Mouse (Mus musculus): Measurements from ENCODE around the gene Nosip. TPM values are rescaled to one million over a fixed set of nuclear protein-coding genes. Genes with fewer than 3 reads are reported as not detected.

The Nosip gene
- total RNA-seq, 2 experiments from 2014 or later = 59.7 to 63.7 TPM

GRCm38 (mm10) chr7:45030857-45031256 lies 31.4 kb upstream of the Nosip start:
- DNase-seq (ENCODE audit: low spot score in 2 of 2) = no peak
- intact Hi-C loops (cut with DNase I) = no loop called here

DNA sequence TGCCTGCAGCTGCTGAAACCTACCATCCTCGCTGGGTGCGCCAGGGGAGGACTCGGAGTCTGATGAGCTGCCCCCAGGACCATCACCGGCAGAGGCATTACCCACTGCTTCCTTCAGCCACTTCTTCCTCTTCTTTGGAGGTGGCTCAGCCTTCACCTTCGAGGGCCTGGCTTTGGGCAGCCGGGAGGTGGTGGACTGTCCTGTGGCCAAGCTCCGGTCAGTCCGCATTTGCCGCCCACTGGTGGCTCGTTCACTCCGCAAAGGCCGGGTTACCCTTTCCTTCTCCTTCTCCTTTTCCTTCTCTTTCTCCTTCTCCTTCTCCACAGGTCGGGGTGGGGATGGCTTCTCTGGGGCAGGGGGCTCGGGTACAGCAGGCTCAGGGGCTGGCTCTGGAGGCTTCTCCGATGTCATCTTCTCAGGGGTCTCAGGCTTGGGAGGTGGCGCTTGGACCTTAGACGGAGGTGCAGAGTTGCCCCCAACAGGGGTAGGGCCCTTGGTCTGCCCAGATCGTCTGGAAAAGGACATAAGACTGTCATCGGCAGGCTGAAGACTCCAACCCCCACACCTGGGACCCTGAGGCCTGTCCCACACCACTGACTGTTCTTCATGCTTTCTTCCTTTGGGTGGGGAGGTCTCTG lies 28.4 kb upstream of the Nosip start:
- no peak for DNase-seq (ENCODE audit: low spot score in 2 of 2)
- intact Hi-C loops (cut with DNase I) = no loop called here

GRCm38 (mm10) chr7:45035631-45036030 lies 26.6 kb upstream of the Nosip start:
- no peak for DNase-seq (ENCODE audit: low spot score in 2 of 2)
- intact Hi-C loops (cut with DNase I) = no loop called here

DNA sequence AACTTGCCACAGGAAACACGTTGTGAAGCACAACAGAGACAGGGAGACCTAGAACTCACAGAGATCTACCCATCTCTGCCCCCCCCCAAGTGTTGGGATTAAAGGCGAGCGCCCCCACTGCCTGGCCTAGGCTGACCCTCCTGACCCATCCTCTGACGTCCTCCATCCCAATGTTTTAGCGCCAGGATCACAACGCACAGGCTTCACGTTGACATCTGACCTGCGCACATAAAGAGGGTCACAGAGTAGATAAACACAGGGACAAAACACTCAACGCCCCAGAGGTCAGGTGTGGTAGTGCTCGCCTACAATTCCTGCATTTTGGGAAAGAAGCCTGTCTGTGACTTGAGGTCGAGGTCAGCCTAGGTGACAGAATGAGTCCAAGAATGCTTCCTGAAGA lies 25.5 kb upstream of the Nosip start:
- no peak for DNase-seq (ENCODE audit: low spot score in 2 of 2)
- intact Hi-C loops (cut with DNase I) = no loop called here

DNA sequence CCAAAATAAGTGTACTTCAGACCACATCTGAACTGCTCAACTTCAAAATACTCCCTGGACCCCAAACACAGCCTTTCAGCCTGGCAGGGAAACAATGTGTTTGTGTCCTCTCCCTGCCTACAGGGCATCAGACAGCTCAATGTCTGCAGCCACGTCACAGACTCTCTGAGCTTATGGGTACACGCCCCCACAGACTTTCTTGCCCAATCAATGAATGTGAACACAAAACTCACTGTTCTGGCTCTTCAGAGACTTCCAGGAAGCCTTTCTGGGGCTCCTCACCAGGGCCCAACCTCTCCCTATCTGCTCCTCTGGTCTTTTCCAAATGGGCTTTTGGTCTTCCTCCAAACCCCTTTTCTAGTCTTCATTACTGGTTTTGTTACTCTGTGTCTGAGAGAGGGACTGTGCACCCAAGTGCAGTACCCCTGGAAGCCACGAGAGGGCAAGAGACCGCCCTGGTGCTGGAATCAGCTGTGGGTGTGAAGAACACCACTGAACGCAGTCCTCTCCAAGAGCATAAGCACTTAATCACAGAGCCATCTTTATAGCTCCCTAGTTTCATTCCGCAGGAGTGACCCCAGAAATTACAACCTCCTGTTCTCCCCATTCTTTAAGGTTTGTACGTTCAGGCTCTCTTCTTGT lies 24.4 kb upstream of the Nosip start:
- intact Hi-C loops (cut with DNase I) = no loop called here
- DNase-seq (ENCODE audit: low spot score in 2 of 2) = no peak

- no peak for DNase-seq (ENCODE audit: low spot score in 2 of 2)
- intact Hi-C loops (cut with DNase I) = no loop called here
Measured at GRCm38 (mm10) chr7:45038411-45038810, 23.8 kb upstream of the Nosip start.

DNA sequence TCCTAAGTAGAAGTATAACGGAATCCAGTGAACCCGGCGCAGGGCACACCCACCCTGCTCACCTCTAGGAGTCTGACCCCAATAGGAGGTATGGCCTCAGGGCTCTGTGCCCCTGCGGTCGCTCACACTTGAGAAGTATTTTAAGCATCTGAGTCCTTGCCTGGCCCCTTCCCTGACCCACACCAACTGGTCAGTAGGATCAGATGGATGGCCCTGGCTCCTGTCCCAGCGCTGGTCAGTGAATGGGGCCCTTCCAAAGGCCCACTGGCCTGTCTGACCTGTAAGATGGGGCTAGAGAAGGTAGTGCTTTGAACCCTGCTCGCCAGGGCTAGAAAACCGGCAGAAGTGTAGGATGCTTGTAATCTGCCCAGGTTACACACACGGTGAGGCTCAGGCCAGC lies 21.4 kb upstream of the Nosip start:
- intact Hi-C loops (cut with DNase I) = no loop called here
- no peak for DNase-seq (ENCODE audit: low spot score in 2 of 2)

GRCm38 (mm10) chr7:45043307-45043706 lies 18.9 kb upstream of the Nosip start:
- intact Hi-C loops (cut with DNase I) = no loop called here
- no peak for DNase-seq (ENCODE audit: low spot score in 2 of 2)

- DNase-seq (ENCODE audit: low spot score in 2 of 2) = no peak
- intact Hi-C loops (cut with DNase I) = no loop called here
Measured at GRCm38 (mm10) chr7:45045741-45046140, 16.5 kb upstream of the Nosip start.

DNA sequence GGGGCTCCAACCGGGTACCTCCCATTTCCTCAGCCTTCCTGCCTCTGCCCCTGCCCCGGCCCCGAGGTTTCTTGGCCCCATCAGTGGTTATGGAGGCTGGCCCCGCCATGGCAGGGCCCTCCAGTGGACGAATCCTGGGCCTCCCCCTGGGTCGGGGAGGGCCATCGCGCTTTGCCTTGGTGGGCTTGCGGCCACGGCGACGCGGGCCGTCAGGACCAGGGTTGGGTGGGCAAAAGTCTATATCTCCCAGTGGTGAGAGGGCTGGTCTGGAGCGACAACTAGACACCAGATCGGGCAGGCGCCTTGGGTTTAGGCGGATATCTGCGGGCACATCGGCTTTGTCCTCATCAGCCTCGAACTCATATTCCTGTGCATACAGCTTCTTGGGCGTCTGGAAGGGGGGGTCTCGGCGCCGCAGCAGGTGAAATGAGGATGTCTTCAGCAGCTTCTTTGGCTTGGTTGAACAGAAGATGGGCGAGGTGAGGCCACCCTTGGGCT lies 15.3 kb upstream of the Nosip start:
- no peak for DNase-seq (ENCODE audit: low spot score in 2 of 2)
- intact Hi-C loops (cut with DNase I) = no loop called here

DNA sequence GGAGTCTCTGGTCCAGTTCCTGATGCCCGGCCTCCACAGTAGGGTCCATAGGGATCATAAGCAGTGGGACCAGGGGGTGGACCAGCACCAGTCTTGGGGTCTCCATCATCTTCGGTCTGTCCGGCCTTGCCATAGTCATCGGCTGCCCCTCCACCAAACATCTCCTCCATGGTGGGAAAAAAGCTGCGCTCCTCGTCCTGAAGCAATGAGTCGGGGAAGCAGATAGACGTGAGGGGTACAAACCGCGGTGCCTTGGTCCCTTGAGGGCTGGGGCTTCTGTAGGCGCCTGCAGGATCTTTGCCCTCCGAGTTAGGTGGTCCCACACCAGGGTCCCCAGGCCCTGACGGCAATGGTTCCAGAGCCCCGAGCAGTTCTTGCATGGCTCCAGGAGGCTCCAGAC lies 14.7 kb upstream of the Nosip start:
- intact Hi-C loops (cut with DNase I) = no loop called here
- DNase-seq (ENCODE audit: low spot score in 2 of 2) = no peak

DNA sequence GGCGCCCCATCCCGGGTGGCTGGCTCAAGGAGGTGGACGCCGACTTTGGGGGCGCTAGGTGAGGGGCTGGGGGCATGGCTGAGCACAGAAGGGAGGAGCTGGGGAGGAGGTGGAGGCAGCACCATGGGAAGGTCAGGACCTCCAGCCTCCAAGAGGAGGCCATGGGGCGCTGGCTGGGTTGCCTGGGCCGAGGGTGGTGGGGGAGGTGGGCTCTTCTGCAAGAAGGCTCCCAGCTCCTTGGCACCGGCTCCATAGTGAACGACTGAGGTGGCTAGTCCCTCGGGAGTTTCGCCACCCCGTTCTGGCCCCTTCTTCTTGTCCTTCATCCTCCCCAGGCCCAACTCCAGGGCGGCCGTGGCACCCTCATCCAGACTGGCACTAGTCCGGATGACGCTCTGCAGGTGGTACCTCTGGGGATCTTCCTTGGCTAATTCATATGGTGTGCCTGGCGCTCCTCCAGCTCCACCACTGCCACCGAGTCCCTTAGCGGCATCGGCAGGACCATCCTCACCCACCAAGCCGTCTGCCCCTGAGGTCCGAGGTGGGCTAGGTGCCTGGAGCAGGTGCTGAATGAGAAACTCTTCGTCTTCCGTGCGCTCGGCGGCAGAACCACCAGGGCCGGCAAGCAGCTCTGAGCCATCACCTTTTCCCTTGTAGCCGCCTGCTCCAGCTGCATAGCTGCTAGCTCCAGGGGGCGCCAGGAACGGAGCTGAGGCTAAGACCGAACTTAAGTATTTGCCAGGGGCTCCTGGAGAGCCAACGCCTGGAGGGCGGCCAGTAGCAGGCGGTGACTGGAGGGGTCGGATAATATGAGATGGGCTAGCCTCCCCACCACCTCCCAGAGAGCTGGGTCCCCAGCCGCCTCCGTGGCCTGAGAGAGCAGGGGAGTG lies 14.0 kb upstream of the Nosip start:
- DNase-seq (ENCODE audit: low spot score in 2 of 2) = no peak
- intact Hi-C loops (cut with DNase I) = no loop called here

GRCm38 (mm10) chr7:45048923-45049657 lies 13.1 kb upstream of the Nosip start:
- no peak for DNase-seq (ENCODE audit: low spot score in 2 of 2)
- intact Hi-C loops (cut with DNase I) = no loop called here

DNA sequence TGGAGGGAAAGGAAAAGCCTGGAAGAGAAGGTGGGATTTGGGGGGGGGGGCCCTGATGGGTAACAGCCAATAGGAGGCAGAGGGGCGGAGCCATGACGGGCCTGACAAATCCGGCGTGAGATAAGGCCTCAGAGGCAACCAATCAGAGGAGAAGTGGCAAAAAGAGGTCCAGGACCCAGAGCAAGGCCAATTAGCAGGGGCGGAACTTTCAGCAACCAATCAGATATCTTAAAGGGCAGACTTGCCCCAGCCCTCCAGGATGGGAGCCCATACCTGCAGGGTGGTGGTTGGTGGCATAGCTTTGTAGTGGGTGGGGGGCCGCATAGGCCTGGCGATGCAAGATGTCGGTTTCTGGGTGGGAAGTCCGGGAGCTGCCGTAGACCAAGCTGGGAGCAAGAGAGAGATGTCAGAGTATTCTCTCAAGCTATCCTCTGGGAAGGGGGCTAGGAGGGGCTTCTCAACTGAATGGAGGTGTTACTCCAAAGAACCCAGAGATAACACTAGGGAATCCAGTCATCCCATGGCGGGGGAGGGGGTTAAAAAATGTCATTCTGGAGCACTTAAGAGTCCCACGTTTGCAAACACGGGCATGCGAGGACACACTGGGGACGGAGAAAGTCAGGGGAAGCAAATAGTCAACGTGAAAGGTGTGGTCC lies 11.2 kb upstream of the Nosip start:
- intact Hi-C loops (cut with DNase I) = loop anchor here (5.0 kb wide), 2 partner anchors 34 to 69 kb away; partner anchors contain the start of genes Rras and Scaf1
- DNase-seq (ENCODE audit: low spot score in 2 of 2) = peak; percentile 56 to 62

GRCm38 (mm10) chr7:45051601-45051974 lies 10.6 kb upstream of the Nosip start:
- intact Hi-C loops (cut with DNase I) = loop anchor here (5.0 kb wide), 2 partner anchors 34 to 69 kb away; partner anchors contain the start of genes Rras and Scaf1
- no peak for DNase-seq (ENCODE audit: low spot score in 2 of 2)

GRCm38 (mm10) chr7:45052181-45052861 lies 9.9 kb upstream of the Nosip start:
- intact Hi-C loops (cut with DNase I) = loop anchor here (5.0 kb wide), 2 partner anchors 35 to 70 kb away; partner anchors contain the start of genes Rras and Scaf1
- peak; percentile 55 to 62 for DNase-seq (ENCODE audit: low spot score in 2 of 2)

DNA sequence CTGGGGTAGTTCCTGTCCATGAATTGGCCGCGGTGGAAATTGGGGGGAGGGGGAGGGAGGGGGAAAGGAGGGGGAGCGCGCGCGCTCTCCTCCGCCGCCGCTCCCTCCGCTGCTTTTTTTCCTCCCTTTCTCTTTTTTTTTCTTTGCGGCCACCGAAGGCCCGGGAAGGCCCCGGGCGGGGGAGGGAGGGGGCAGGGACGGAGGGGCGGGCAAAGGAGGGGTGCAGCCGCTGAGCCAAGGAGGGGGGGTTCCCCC lies 9.4 kb upstream of the Nosip start, which contains the start of gene Prr12:
TSS of gene Prr12 (minus strand) at position 20 of the 255 bp plus-strand sequence.
- intact Hi-C loops (cut with DNase I) = loop anchor here (5.0 kb wide), 2 partner anchors 35 to 70 kb away; partner anchors contain the start of genes Rras and Scaf1
- no peak for DNase-seq (ENCODE audit: low spot score in 2 of 2)

GRCm38 (mm10) chr7:45053117-45053930 lies 8.9 kb upstream of the Nosip start:
- DNase-seq (ENCODE audit: low spot score in 2 of 2) = peak; percentile 78 to 81
- intact Hi-C loops (cut with DNase I) = loop anchor here (5.0 kb wide), 2 partner anchors 36 to 71 kb away; partner anchors contain the start of genes Rras and Scaf1

Data from left cerebral cortex, postnatal 36 days (tissue).